Mouse (Mus musculus): ENCODE results near the gene Scfd2. TPM values are rescaled to one million over a fixed set of nuclear protein-coding genes. Genes with fewer than 3 reads are reported as not detected.

The Scfd2 gene
- polyA plus RNA-seq, 1 experiment from 2014 or later = 14.6 TPM

DNA sequence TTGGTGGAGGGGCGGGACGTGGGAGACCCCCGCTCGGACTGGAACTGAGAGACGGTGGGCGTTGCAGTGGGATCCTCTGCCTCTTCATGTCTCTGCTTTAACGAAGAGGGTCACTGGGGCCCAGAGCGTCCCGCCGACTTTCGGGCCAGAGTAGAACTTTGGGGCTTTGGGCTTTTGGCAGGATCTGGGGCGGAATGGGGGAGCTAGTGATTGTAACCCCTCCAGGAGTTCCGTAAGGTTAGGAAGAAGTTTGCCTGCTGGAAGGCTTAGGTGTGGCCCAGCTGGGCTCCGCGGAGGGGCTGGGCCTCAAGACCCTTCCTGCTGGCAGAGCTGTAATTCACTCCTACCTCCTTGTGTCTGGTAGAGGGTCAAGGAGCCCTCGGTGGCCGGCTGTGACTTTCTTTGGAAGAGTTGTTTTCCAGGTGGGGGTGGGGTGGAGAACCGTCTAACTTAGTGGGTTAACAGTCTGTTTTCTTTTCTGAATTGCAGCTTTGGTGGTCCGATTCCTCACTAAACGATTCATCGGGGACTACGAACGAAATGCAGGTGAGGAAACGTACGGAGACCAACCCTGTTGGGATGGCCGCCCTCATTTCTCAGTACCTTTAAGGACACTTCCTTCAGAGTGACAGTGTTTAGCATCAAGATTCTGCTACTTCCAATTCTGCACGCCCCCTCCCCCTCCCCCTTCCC is 335.8 kb downstream of the Scfd2 start:
- no peaks in the 10 kb centered on the region for H3K9me3 ChIP-seq (replicated peaks)
- WGBS = under 1% methylated on average over 27 of the region's 27 CpGs
- peaks cover 40% of the 10 kb centered on the region for H3K27me3 ChIP-seq (ENCODE audit: low read depth, poor library complexity, severe bottlenecking)
- peaks cover 39% of the 10 kb centered on the region for H3K36me3 ChIP-seq
- H3K27ac ChIP-seq (replicated peaks) = peak overlapping the region; percentile 91
- peak overlapping the region; percentile 91 for H3K4me3 ChIP-seq
- peak; percentile 69 for DNase-seq (ENCODE audit: low spot score)
- peaks cover 56% of the 10 kb centered on the region for H3K4me1 ChIP-seq

- Histone ChIP-seq H3K4me1 (peaks cover 59% of the 10 kb centered on the region), H3K27me3 (ENCODE audit: low read depth, poor library complexity, severe bottlenecking) (peaks cover 47% of the 10 kb centered on the region), H3K36me3 (peaks cover 32% of the 10 kb centered on the region), H3K4me3 (peak within 1 kb of the TSS; percentile 91), H3K27ac (replicated peaks) (peak within 1 kb of the TSS; percentile 91), H3K9me3 (replicated peaks) (no peaks in the 10 kb centered on the region)
- under 1% methylated on average over 82 of the region's 82 CpGs for WGBS
- DNase-seq (ENCODE audit: low spot score) = peak; percentile 95
Measured at GRCm38 (mm10) chr5:74194841-74195613, 336.5 kb downstream of the Scfd2 start, which contains the start of gene Rasl11b. Gene Rasl11b (plus strand): TSS chr5:74195286.

GRCm38 (mm10) chr5:74194027-74194840 is 337.3 kb downstream of the Scfd2 start:
- WGBS = 31% methylated on average over 16 of the region's 16 CpGs
- H3K4me1 ChIP-seq = peaks cover 67% of the 10 kb centered on the region
- DNase-seq (ENCODE audit: low spot score) = no peak

GRCm38 (mm10) chr5:74193626-74194025 is 337.9 kb downstream of the Scfd2 start:
- WGBS = 47% methylated on average over 7 of the region's 7 CpGs
- H3K4me3 ChIP-seq = no peak overlapping the region
- no peak overlapping the region for H3K27ac ChIP-seq (replicated peaks)

More at GRCm38 (mm10) chr5:74194027-74194840, 337.3 kb downstream of the Scfd2 start:
- no peaks in the 10 kb centered on the region for H3K9me3 ChIP-seq (replicated peaks)
- H3K27ac ChIP-seq (replicated peaks) = peak overlapping the region; percentile 91
- H3K36me3 ChIP-seq = peaks cover 24% of the 10 kb centered on the region
- peak overlapping the region; percentile 91 for H3K4me3 ChIP-seq
- H3K27me3 ChIP-seq (ENCODE audit: low read depth, poor library complexity, severe bottlenecking) = peaks cover 53% of the 10 kb centered on the region

GRCm38 (mm10) chr5:74193008-74193407 is 338.6 kb downstream of the Scfd2 start:
- Histone ChIP-seq H3K36me3 (peaks cover 11% of the 10 kb centered on the region), H3K9me3 (replicated peaks) (no peaks in the 10 kb centered on the region), H3K4me1 (peaks cover 64% of the 10 kb centered on the region), H3K27ac (replicated peaks) (no peak overlapping the region), H3K4me3 (no peak overlapping the region), H3K27me3 (ENCODE audit: low read depth, poor library complexity, severe bottlenecking) (peaks cover 53% of the 10 kb centered on the region)
- DNase-seq (ENCODE audit: low spot score) = no peak
- WGBS = 53% methylated on average over 2 of the region's 2 CpGs

More at GRCm38 (mm10) chr5:74193626-74194025, 337.9 kb downstream of the Scfd2 start:
- Histone ChIP-seq H3K9me3 (replicated peaks) (no peaks in the 10 kb centered on the region), H3K36me3 (peaks cover 18% of the 10 kb centered on the region), H3K27me3 (ENCODE audit: low read depth, poor library complexity, severe bottlenecking) (peaks cover 53% of the 10 kb centered on the region), H3K4me1 (peaks cover 70% of the 10 kb centered on the region)
- DNase-seq (ENCODE audit: low spot score) = no peak

DNA sequence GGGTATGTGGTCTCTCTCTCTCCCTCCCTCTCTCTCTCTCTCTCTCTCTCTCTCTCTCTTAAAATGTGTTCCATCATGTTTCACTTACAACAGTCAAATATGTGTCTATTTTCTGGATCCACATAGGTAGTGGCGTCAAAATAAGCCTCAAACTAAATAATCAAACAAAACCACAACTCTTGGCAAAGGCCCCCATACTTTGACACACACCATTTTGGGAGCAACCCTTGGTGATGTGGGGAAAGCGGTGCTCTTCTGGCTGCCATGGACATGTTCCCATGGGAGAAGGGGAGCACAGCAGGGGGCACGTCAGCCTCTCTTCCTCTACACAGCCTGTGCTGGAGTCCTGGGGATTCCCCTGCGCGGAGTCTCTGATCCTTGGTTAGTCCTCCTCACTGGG is 340.6 kb downstream of the Scfd2 start:
- DNase-seq (ENCODE audit: low spot score) = no peak
- WGBS = 66% methylated on average over 5 of the region's 5 CpGs
- Histone ChIP-seq H3K4me3 (no peak overlapping the region), H3K9me3 (replicated peaks) (no peaks in the 10 kb centered on the region), H3K36me3 (no peaks in the 10 kb centered on the region), H3K27me3 (ENCODE audit: low read depth, poor library complexity, severe bottlenecking) (peaks cover 60% of the 10 kb centered on the region), H3K4me1 (peaks cover 43% of the 10 kb centered on the region), H3K27ac (replicated peaks) (no peak overlapping the region)

- H3K27ac ChIP-seq (replicated peaks) = 0 out of 2 replicates have a peak overlapping the region, but pooled peaks have one; percentile 23
- H3K27me3 ChIP-seq (ENCODE audit: low read depth, poor library complexity, severe bottlenecking) = peaks cover 61% of the 10 kb centered on the region
- DNase-seq (ENCODE audit: low spot score) = no peak
- no peak overlapping the region for H3K4me3 ChIP-seq
- WGBS = 35% methylated on average over 9 of the region's 9 CpGs
- H3K36me3 ChIP-seq = no peaks in the 10 kb centered on the region
- peaks cover 36% of the 10 kb centered on the region for H3K4me1 ChIP-seq
- H3K9me3 ChIP-seq (replicated peaks) = no peaks in the 10 kb centered on the region
Measured at GRCm38 (mm10) chr5:74190161-74190491, 341.4 kb downstream of the Scfd2 start.

GRCm38 (mm10) chr5:74189484-74190160 is 341.9 kb downstream of the Scfd2 start:
- no peak for DNase-seq (ENCODE audit: low spot score)
- peaks cover 32% of the 10 kb centered on the region for H3K4me1 ChIP-seq
- peaks cover 61% of the 10 kb centered on the region for H3K27me3 ChIP-seq (ENCODE audit: low read depth, poor library complexity, severe bottlenecking)
- no peaks in the 10 kb centered on the region for H3K36me3 ChIP-seq
- H3K4me3 ChIP-seq = no peak overlapping the region
- 44% methylated on average over 9 of the region's 9 CpGs for WGBS
- H3K9me3 ChIP-seq (replicated peaks) = no peaks in the 10 kb centered on the region
- 0 out of 2 replicates have a peak overlapping the region, but pooled peaks have one; percentile 23 for H3K27ac ChIP-seq (replicated peaks)

DNA sequence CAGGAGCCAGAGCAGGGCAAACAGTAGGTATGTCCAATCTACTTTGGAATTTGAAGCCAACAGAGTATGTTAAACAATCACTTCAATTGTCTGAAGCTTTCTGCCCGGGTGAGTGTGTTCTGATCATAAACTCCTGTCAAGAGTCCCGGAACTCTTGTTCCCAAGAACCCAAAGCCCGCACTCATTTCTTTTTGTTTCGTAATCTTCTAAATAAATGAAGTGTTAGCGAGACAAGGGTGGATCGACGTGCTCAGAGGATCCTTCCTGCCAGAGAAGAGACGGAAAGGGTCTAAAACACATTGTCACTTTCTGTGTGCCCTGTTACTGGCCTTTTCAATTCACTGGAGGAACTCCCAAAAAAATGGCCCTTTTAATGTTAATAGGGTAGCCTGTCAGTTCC is 342.7 kb downstream of the Scfd2 start:
- Histone ChIP-seq H3K9me3 (replicated peaks) (no peaks in the 10 kb centered on the region), H3K4me3 (no peak overlapping the region), H3K27ac (replicated peaks) (no peak overlapping the region), H3K27me3 (ENCODE audit: low read depth, poor library complexity, severe bottlenecking) (peaks cover 61% of the 10 kb centered on the region), H3K4me1 (peaks cover 25% of the 10 kb centered on the region), H3K36me3 (no peaks in the 10 kb centered on the region)
- no peak for DNase-seq (ENCODE audit: low spot score)
- WGBS = 80% methylated on average over 8 of the region's 8 CpGs

DNA sequence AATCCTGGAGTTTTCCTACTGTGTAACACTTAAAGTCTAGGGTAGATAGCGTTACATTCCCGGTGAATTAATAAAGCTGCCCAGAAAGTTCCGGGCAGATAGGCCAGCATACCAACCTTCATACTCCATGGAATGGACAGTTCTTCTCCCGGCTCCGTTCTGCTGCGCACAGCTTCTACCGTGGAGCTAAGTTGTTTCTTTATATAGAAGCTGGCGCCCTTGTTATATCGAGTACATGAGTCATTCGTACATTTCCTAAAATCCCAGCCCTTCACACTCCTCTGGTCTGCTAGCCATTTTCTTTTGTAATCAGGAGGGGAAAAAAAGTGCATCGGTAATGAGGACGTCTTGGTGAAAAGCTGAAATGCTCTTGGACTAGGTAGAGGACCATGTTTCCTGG is 343.5 kb downstream of the Scfd2 start:
- H3K4me3 ChIP-seq = no peak overlapping the region
- no peak overlapping the region for H3K27ac ChIP-seq (replicated peaks)
- 91% methylated on average over 12 of the region's 12 CpGs for WGBS
- H3K4me1 ChIP-seq = peaks cover 22% of the 10 kb centered on the region
- H3K9me3 ChIP-seq (replicated peaks) = no peaks in the 10 kb centered on the region
- H3K36me3 ChIP-seq = no peaks in the 10 kb centered on the region
- no peak for DNase-seq (ENCODE audit: low spot score)
- peaks cover 60% of the 10 kb centered on the region for H3K27me3 ChIP-seq (ENCODE audit: low read depth, poor library complexity, severe bottlenecking)

DNA sequence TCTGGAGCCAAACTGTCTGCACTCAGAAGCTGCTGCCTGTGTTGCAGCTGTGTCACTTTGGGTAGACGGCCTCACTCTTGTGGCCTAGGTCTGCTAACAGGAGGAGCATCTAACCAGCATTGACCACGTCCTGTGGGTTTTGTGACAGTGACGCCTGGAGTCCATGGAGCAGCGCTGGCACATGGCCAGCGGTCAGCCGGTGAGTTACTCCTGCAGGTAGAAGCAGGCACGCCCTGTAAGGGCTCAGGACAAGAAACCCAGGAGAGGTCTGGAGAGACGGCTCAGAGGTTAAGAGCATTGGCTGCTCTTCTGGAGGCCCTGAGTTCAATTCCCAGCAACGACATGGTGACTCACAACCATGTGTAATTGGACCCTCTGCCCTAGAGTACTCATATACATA is 347.0 kb downstream of the Scfd2 start:
- WGBS = 86% methylated on average over 9 of the region's 9 CpGs
- H3K27me3 ChIP-seq (ENCODE audit: low read depth, poor library complexity, severe bottlenecking) = peaks cover 49% of the 10 kb centered on the region

DNA sequence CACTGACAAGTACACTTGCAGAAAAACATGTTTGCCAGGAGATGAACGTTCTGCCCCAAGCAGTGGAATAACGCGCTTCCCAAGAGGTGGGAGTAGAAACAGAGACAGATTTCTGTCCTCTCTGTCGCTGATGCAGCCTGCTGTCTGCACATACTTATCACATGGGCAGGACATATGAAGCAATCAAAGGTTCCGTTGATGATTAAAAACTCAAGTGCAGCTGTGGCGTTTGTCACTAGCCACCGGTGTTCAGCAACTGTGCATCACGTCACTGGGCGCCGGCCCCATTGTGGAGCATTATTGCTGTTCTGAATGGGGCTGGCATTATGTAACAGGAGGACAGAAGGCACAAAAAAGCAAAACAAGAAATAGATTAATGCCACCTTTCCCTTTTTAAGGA is 348.4 kb downstream of the Scfd2 start:
- H3K27ac ChIP-seq (replicated peaks) = no peak overlapping the region
- peaks cover 47% of the 10 kb centered on the region for H3K27me3 ChIP-seq (ENCODE audit: low read depth, poor library complexity, severe bottlenecking)
- no peaks in the 10 kb centered on the region for H3K36me3 ChIP-seq
- no peak for DNase-seq (ENCODE audit: low spot score)
- no peaks in the 10 kb centered on the region for H3K9me3 ChIP-seq (replicated peaks)
- peaks cover 29% of the 10 kb centered on the region for H3K4me1 ChIP-seq
- no peak overlapping the region for H3K4me3 ChIP-seq
- WGBS = 80% methylated on average over 10 of the region's 10 CpGs

More for the DNA sequence above, 347.0 kb downstream of the Scfd2 start:
- no peak overlapping the region for H3K27ac ChIP-seq (replicated peaks)
- H3K4me1 ChIP-seq = peaks cover 26% of the 10 kb centered on the region
- DNase-seq (ENCODE audit: low spot score) = no peak
- H3K4me3 ChIP-seq = no peak overlapping the region
- no peaks in the 10 kb centered on the region for H3K9me3 ChIP-seq (replicated peaks)
- H3K36me3 ChIP-seq = no peaks in the 10 kb centered on the region

Data from midbrain, embryonic 10.5 days (tissue).